Mouse (Mus musculus) cerebellum, adult 2 months (tissue): ENCODE measurements around the gene Adamtsl2.

Source experiments
- CTCF ChIP-seq: fragments of 200-500 bp; IDR thresholded peaks from 2 replicates; pipeline ENCODE4 v1.5.1; 2011; ENCODE audit warnings: low read depth, mild to moderate bottlenecking, control low read depth, low read length, moderate library complexity, borderline replicate concordance; ENCODE audit not compliant: insufficient read depth
- POLR2A ChIP-seq: fragments of 200-500 bp; IDR thresholded peaks from 2 replicates; pipeline ENCODE4 v1.6.1; 2011; ENCODE audit warnings: low read length, control low read depth, borderline replicate concordance; ENCODE audit not compliant: insufficient read depth

DNA sequence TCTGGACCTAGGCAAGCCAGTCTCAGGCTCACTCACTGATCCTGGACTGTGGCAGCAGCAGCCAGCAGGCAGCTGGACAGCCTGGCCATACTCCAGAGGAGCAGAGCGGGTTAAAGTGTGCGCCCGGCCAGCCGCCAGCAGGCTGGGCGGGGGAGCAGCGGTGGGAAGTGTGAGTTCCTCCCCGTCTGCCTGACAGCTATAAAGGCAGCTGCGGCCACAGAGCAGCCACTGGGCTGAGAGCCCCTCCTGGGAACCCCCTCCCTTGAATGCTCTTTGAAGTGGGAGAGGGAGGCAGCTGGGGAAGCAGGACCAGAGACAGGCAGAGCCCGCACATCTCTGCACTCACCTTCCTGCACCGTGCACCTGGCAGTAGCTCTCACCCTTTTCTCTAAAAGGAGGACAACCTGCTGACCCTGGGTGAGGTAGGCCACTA is at the start of gene Adamtsl2:
- TF ChIP-seq CTCF (no peak), POLR2A (no peak)
